Mouse (Mus musculus) heart, adult 2 months (tissue): Measurements from ENCODE around the gene Pparg.

ENCODE experiments used
- CTCF ChIP-seq: fragments of 200-600 bp; IDR thresholded peaks from 2 replicates; pipeline ENCODE4 v1.8.1; 2022; ENCODE audit warnings: antibody characterized with exemption, mild to moderate bottlenecking, moderate library complexity
- EP300 ChIP-seq: fragments of 200-500 bp; IDR thresholded peaks from 2 replicates; pipeline ENCODE4 v1.6.1; 2011; ENCODE audit warnings: low read depth, low read length, control low read depth; ENCODE audit not compliant: insufficient read depth
- POLR2A ChIP-seq: fragments of 200-500 bp; IDR thresholded peaks from 2 replicates; pipeline ENCODE4 v1.6.1; 2011; ENCODE audit warnings: mild to moderate bottlenecking, low read depth, low read length, control low read depth; ENCODE audit not compliant: insufficient read depth

- TF ChIP-seq CTCF (no peak), POLR2A (no peak), EP300 (no peak)
Observed at GRCm38 (mm10) chr6:115320927-115321714, 39.6 kb upstream of the Pparg start.
